Mouse (Mus musculus) thymus, adult 2 months (tissue): ENCODE measurements at regions not wholly inside any gene's neighbourhood (a gene's known extent, or its start where the extent isn't known, plus 50 kb on each side); places are given as distances from the start of the nearest gene placed in this dataset.

Source experiments
- DNase-seq: peaks from one replicate; pipeline ENCODE4 v3.0.0; 2021
- H3K27ac ChIP-seq: fragments of 200-500 bp; 2 replicates; pipeline ENCODE4 v1.5.1; 2012; ENCODE audit warnings: low read length, control low read depth; ENCODE audit not compliant: control insufficient read depth, insufficient read depth
- H3K27me3 ChIP-seq: fragments of 200-500 bp; 2 replicates; pipeline ENCODE4 v1.6.1; 2012; ENCODE audit warnings: mild to moderate bottlenecking, low read length, moderate library complexity, mixed read lengths; ENCODE audit not compliant: control insufficient read depth, insufficient read depth
- H3K36me3 ChIP-seq: fragments of 200-500 bp; 2 replicates; pipeline ENCODE4 v1.6.1; 2012; ENCODE audit warnings: mild to moderate bottlenecking, low read length, moderate library complexity; ENCODE audit not compliant: control insufficient read depth, insufficient read depth
- H3K4me1 ChIP-seq: fragments of 200-500 bp; replicated peaks from 2 replicates; pipeline ENCODE4 v1.6.1; 2012; ENCODE audit warnings: low read length; ENCODE audit not compliant: control insufficient read depth, insufficient read depth
- H3K4me3 ChIP-seq: fragments of 200-500 bp; 2 replicates; pipeline ENCODE4 v1.5.1; 2012; ENCODE audit warnings: mild to moderate bottlenecking, low read length, control low read depth, moderate library complexity; ENCODE audit not compliant: control insufficient read depth, insufficient read depth
- CTCF ChIP-seq: fragments of 200-500 bp; IDR thresholded peaks from 2 replicates; pipeline ENCODE4 v1.5.1; 2012; ENCODE audit warnings: mild to moderate bottlenecking, control low read depth, low read length, moderate library complexity, borderline replicate concordance; ENCODE audit not compliant: control insufficient read depth, poor library complexity, insufficient read depth; ENCODE audit errors: extremely low read depth
- POLR2A ChIP-seq: fragments of 200-500 bp; IDR thresholded peaks from 2 replicates; pipeline ENCODE4 v1.6.1; 2012; ENCODE audit warnings: mild to moderate bottlenecking, low read length, control low read depth, moderate library complexity; ENCODE audit not compliant: control insufficient read depth, poor library complexity, insufficient read depth; ENCODE audit errors: extremely low read depth
- WGBS: fragments of 180-500 bp; shearing (Covaris S2); methylation state at CpG from one replicate; pipeline ENCODE4 v1.1.7; 2018; 5-methylcytosine and 5-hydroxymethylcytosine counted together

GRCm38 (mm10) chr12:9438575-9439161 lies 131.2 kb upstream of the Osr1 start:
- WGBS: 20% methylated on average over 9 of the region's 9 CpGs
- no peak for TF ChIP-seq POLR2A
- TF ChIP-seq CTCF: no peak
- Histone ChIP-seq H3K4me3 (no peak overlapping the region), H3K4me1 (no peaks in the 10 kb centered on the region), H3K36me3 (no peaks in the 10 kb centered on the region), H3K27me3 (no peaks in the 10 kb centered on the region), H3K27ac (no peak overlapping the region)
- DNase-seq: no peak

GRCm38 (mm10) chr12:9450620-9451019 lies 119.3 kb upstream of the Osr1 start:
- H3K27me3 ChIP-seq: no peaks in the 10 kb centered on the region
- no peaks in the 10 kb centered on the region for H3K4me1 ChIP-seq
- TF ChIP-seq CTCF: no peak
- no peak for TF ChIP-seq POLR2A
- H3K27ac ChIP-seq: no peak overlapping the region
- WGBS: 56% methylated on average over 3 of the region's 3 CpGs
- no peak for DNase-seq
- no peaks in the 10 kb centered on the region for H3K36me3 ChIP-seq
- H3K4me3 ChIP-seq: no peak overlapping the region

- Histone ChIP-seq H3K27ac (no peak overlapping the region), H3K27me3 (no peaks in the 10 kb centered on the region), H3K36me3 (no peaks in the 10 kb centered on the region), H3K4me3 (no peak overlapping the region), H3K4me1 (no peaks in the 10 kb centered on the region)
- WGBS: 68% methylated on average over 3 of the region's 3 CpGs
- no peak for DNase-seq
- TF ChIP-seq CTCF (no peak), POLR2A (no peak)
These were observed 109.7 kb upstream of the Osr1 start for GRCm38 (mm10) chr12:9460193-9460592.

GRCm38 (mm10) chr12:9469655-9470470 lies 100.1 kb upstream of the Osr1 start:
- no peaks in the 10 kb centered on the region for H3K36me3 ChIP-seq
- no peak for DNase-seq
- WGBS: 88% methylated on average over 3 of the region's 3 CpGs

GRCm38 (mm10) chr12:9475836-9476235 lies 94.1 kb upstream of the Osr1 start:
- no peaks in the 10 kb centered on the region for H3K27me3 ChIP-seq
- no peaks in the 10 kb centered on the region for H3K36me3 ChIP-seq
- H3K27ac ChIP-seq: no peak overlapping the region
- TF ChIP-seq CTCF (no peak), POLR2A (no peak)
- H3K4me3 ChIP-seq: no peak overlapping the region
- WGBS: 73% methylated on average over 2 of the region's 2 CpGs
- H3K4me1 ChIP-seq: no peaks in the 10 kb centered on the region
- no peak for DNase-seq

More at GRCm38 (mm10) chr12:9469655-9470470, 100.1 kb upstream of the Osr1 start:
- no peak for TF ChIP-seq POLR2A
- TF ChIP-seq CTCF: no peak
- Histone ChIP-seq H3K4me1 (no peaks in the 10 kb centered on the region), H3K4me3 (no peak overlapping the region), H3K27me3 (no peaks in the 10 kb centered on the region), H3K27ac (no peak overlapping the region)

GRCm38 (mm10) chr12:9478201-9478600 lies 91.7 kb upstream of the Osr1 start:
- Histone ChIP-seq H3K27ac (no peak overlapping the region), H3K27me3 (no peaks in the 10 kb centered on the region)
- DNase-seq: no peak

More at GRCm38 (mm10) chr12:9478201-9478600, 91.7 kb upstream of the Osr1 start:
- Histone ChIP-seq H3K4me1 (no peaks in the 10 kb centered on the region), H3K4me3 (no peak overlapping the region), H3K36me3 (no peaks in the 10 kb centered on the region)
- TF ChIP-seq CTCF (no peak), POLR2A (no peak)
- WGBS: 30% methylated on average over 1 of the region's 1 CpGs
